Mouse (Mus musculus): ENCODE results near the gene Mlf1. TPM values are rescaled to one million over a fixed set of nuclear protein-coding genes. Genes with fewer than 3 reads are reported as not detected.

Mlf1 gene
- polyA plus RNA-seq (2012; rRNA removed): not detected in 2 replicates

DNA sequence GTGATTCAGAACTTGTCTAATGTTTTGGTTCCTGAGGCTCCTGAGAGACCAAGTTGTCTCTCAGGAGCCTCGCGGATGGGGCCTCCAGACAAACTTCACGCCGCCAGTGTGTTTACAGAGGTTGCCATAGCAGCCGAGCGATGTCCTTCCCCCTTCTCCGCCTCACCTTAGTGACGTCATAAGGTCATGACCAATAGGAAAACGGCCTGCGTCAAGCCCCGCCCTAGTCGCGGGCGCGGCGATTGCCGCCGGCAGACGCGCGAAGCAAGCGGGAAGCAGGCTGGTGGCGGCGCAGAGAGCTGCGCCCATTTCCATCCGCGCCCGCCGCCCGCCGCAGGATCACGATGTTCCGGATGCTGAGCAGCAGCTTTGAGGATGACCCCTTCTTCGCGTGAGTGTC lies at the start of gene Mlf1:
Gene Mlf1, plus strand, starts transcription at position 226 of the 400 bp plus-strand sequence.

DNA sequence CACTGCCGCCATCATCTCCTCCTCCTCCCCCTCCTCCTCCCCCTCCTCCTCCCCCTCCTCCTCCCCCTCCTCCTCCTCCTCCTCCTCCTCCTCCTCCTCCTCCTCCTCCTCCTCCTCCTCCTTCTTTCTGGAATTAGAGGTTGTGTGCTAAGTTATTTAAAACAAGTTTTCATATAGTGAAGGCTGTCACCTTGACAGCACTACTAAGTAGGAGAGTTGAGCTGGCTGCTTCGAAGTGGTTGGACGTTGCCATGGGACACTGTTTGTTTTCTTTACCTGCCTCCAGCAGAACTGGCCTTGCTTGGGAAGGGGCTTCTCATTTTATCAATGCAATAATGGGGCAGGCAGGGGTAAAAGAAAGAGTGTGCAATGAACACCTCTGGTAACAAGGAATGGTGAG lies 1.2 kb downstream of the Mlf1 start, which contains the start of gene Gm17402:
Gene Gm17402, minus strand, starts transcription at position 101 of the 400 bp plus-strand sequence.

DNA sequence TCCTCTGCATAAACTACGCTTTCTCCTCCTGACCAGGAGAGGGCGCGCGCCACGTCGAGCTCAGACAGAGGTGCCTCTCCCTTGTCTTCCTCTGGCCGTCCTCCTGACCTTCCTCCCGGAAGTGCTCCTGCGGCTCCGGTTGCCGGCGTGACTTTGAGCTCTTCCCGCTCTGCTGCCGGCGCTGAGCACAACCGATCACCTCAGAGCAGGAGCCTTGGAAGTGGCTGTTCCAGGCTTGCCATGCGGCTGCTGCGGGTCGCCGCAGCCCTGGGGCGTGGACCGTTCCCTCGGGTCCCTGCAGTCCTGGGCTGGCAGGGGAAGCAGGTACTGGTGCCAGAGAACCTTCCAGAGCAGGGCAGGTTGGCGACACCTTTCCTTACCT lies 56.1 kb downstream of the Mlf1 start, which contains the start of gene Gfm1:
Gene Gfm1, plus strand, starts transcription at position 98 of the 382 bp plus-strand sequence.

Other genes starting within 250 kb of the Mlf1 start
- not detected in 2 replicates for gene Gm17402, start 1.1 kb downstream of the Mlf1 start, polyA plus RNA-seq (2012; rRNA removed)
- gene Gfm1, start 56.0 kb downstream of the Mlf1 start, polyA plus RNA-seq (2012; rRNA removed): 11.1 and 13.1 TPM in 2 replicates
- 53.5 and 58.1 TPM in 2 replicates for gene Lxn, start 89.8 kb downstream of the Mlf1 start, polyA plus RNA-seq (2012; rRNA removed)
- 2.1 and 2.2 TPM in 2 replicates for gene Rarres1, start 141.4 kb downstream of the Mlf1 start, polyA plus RNA-seq (2012; rRNA removed)
- 38.9 and 42.0 TPM in 2 replicates for gene Mfsd1, start 208.6 kb downstream of the Mlf1 start, polyA plus RNA-seq (2012; rRNA removed)